Mouse (Mus musculus): Measurements from ENCODE around the gene Rnase2b.
A peak's percentile ranks its signal among the peaks of the same experiment; 100 is the strongest.
"Not testable (repeated sequence)": the region's sequence is repeated elsewhere in the genome, so short reads cannot be mapped to it uniquely, and the experiment has no call there.

Rnase2b gene

DNA sequence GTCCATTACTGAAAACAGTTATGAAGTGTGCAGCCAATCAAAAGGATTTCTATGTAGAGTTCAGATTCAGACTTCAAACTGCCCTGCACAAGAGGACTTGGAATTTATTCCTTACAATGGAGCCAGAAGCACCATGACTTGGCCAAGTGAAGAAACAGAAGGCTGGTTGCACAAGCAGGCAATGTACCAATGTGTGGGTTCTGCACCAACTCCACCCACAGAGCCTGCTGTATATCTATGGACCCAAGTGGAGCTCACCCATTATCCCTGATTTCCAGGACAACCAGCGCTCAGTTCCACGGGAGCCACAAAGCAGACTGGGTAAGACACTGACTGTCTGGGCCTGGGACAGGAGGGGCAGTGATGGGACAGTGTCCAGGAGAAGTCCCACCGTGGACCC lies at the start of gene Rnase2b:
Rnase2b (plus strand) TSS at position 285 of the 400 bp plus-strand sequence.
- not testable (repeated sequence) for DNase-seq

DNA sequence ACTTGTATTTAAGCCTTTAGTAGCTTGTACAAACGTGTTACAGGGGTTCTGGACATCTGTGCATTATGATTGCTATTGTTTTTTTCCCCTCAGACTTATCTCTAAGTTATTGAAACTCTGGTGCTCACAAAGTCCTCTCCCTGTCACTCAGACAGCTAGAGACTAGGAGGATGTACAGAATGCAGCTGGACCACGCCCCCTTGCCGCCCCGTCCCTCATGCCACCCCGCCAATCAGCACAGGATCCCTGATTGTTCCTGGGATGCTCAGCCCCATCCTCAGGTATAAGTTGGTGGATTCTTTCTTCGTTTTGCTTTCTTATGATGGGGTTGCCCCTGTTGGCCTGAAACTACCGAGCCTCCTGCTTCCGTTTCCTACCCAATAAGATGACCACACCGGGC lies 48.6 kb upstream of the Rnase2b start:
- no peak for DNase-seq

DNA sequence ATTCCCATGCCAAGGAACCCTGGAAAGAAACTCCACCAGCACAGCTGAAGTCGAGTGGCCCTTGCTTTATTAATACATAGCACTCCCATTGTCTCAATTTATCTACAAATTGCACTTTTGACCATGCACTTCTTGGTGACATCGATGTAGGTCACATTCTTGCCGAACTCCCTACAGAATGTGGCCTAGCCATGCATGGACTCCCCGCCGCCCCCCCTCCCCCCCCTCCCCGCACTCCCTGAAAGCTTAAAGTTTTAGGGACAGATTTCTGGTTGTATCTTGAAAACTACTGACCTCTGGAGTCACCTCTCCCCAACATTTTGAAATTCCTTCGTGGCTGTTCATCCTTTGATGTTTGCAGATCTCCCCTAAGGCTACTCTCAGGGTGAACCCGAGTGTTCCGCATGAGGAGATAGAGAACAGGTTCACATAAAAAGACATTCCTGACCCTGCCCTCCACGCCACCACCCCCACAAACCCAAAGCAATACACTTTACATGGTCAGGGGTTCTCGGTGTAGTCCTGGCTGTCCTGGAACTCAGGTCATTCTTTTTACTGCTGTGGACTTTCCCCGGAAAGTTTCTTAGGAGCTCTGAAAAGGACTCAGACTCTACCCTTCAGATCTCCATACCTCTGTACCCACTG lies 48.0 kb upstream of the Rnase2b start, which contains the start of gene Eddm3b:
Eddm3b (plus strand) TSS at position 511 of the 645 bp plus-strand sequence.
- no peak for DNase-seq

DNA sequence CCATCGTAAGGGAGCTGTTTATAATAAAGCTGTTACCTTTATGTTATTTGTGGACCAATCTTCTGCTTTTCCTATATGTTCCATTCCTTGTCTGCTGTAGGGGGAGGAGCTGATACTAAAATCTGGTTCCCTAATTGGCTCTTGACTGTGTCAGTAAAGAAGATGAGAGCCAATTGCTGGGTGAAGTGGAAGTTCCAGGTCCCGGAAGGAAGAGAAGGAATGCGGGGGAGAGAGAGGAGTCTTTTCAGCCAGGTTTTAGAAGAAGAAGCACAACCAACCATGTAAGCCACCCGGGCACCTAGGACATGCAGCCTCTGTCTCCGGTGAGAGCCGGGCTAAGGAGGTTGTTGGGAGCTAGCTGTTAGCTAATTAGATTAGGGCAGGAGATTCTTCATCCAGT lies 36.4 kb upstream of the Rnase2b start:
- no peak for DNase-seq

DNA sequence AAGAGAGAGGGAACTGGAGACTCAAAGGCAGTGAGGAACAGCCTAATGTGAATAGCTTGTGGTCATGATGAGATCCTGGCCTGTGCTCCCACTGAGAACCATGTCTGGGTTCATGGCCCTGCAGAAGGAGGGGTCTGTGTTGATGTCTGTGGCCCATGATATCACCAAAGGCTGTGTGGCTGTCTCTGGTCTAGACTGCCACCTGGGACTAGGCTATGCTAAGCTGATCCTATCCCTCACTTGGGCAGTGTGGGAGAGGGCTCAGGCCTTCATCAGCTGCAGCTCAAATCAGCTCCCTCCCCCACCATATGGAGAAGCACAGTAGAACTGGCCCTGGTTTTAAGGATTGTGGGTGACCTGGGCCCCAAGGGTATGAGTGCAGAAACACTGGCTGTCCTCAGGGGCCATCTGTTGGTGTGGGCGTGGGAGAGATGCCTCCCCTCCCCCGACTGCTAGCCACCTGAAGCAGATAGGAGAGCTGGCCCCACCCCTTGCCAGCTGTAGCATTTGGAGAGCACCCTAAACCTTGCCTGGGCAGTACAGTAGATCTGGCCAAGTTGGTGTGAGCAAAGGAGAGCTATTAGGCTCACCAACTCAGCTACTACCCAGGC lies 34.3 kb upstream of the Rnase2b start:
- DNase-seq = no peak

DNA sequence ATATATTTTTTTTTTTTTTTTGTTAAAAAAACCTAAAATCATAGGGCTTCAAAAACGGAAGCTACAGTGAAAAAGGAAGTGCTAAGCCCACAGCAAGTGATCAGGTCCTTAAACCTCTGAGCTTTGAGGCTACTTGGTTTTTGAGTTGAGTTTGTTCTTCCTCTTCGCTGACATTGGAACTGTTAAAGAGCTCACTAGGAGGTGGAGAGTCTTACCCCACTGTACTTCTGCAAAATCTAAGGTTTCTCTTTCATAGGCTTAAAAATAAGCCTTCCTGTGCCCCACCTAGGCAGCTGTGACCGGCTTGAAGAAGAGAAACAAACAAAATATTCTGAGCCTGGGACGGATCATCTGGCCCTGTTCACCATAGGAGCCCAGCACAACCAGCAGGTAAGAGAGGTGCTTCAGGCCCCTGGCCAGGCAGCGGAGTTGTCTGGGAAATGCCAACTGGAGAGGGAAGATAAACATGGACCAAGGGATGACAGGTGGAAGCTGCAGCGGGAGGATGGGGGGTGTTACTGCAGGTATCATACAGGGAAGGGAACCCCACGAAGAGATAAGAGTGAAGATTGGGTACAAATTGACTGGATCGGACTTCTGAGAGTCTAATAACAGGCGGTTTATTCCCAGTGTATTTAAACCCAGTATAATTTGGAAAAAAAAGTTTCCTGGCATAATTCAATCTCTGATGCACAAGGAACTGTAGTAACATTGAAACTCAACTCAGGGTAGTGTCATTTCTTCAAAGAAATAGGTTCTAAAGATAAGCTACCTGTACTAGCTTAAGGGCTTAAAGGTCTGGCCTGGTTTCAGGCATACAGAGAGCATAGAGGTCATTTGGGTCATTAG lies 33.1 kb upstream of the Rnase2b start:
- DNase-seq = no peak

DNA sequence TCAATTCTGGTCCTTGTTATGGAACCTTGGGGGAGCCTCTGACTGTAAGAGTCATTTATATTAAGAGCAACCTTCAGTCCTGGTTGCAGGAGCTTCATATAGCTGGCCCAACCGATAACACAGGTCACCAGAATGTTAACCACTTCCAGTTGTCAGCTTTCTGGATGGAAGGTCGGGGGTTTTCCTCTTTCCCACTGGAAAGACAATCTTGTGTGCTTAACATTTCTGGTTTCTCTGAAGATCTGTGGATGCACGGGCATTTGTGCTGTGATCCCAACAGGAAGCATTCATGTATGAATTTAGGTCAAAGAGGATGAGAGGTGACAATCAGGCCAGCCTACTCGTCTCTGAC lies 32.5 kb upstream of the Rnase2b start:
- no peak for DNase-seq

DNA sequence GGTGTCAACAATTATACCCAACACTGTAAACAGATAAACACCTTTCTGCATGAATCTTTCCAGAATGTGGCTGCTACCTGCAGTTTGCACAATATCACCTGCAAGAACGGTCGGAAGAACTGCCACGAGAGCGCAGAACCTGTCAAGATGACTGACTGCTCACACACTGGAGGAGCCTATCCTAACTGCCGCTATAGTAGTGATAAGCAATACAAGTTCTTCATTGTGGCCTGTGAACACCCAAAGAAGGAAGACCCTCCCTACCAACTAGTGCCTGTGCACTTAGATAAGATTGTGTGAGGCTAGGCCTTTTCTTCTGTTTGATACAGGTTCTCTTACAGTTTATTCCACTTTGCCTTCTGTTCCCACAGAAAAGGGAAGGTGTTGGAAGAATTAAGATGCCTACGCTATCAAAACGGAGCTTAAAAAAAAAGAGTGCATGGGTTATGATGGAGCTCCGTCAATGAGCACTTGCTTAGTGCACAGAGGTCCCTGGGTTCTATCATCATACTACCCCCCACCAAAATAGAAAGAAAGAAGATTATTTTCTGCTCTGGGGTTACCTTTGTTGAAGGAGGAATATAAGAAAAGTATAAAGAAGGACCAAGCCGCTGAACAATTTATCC lies 31.6 kb upstream of the Rnase2b start:
- no peak for DNase-seq

DNA sequence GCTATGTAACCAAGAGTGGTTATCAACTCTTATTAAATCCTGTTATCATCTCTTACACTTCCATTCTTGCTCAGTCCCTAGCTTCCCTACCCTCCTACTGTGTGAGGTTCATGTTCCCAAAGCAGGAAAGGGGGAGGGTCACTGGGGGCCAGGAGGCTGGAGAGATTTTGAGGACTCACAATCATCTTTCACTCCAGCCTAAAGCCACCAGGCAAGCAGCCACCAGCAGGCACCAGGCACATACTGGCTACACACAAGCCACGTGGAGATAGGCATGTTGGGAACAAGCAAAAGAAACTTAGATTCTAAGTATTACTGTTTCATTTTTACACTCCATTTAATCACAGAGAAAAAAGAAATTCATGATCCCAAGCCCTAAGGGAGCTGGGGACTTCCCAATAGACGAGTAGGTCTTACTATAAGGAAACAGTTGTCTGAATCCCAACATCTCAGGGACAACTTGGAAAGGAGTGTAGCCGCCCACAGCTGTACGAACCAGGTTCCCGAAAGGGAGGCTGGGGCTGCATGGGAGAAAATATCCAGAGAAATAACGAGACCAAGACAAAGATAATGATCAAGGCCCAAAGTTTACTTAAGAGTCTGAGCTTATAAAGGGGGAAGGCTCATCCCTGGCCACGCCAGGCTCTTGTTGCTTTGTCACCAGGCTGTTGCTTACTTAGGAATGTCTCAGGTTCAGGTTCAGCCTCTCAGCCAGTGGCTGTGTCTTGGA lies 30.8 kb upstream of the Rnase2b start:
- DNase-seq = no peak

DNA sequence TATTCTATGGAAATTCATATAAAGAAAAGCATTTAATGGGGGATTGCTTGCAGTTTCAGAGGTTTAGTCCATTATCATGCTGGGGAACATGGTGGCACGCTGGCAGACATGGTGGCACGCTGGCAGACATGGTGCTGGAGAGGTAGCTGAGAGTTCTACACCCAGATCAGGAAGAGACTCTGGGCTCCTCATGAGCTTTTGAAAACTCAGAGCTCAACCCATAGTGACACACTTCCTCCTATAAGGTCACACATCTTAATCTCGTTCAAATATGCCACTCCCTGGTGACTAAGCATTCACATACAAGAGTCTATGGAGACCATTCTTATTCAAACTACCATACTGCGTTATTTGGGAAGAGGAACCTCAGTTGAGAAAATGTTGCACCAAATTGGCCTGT lies 29.7 kb upstream of the Rnase2b start:
- DNase-seq = no peak

DNA sequence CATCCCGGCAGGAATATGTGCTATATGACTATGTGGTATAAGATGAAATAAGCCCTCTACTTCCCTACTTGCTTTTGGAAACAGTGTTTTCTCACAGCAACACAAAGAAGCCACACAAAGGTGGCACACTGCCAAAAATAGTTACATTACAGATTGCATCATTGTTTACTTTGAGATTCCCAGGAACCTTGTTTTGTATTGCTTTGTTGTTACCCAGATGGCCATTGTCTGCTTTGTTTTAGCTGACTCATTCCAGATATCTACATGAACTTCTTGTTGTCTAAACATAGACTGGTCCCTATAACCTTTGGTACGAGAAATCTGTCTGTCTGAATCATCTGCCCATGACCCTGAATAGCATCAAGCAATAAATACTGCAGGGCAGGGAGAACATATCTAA lies 21.7 kb upstream of the Rnase2b start:
- DNase-seq = no peak

DNA sequence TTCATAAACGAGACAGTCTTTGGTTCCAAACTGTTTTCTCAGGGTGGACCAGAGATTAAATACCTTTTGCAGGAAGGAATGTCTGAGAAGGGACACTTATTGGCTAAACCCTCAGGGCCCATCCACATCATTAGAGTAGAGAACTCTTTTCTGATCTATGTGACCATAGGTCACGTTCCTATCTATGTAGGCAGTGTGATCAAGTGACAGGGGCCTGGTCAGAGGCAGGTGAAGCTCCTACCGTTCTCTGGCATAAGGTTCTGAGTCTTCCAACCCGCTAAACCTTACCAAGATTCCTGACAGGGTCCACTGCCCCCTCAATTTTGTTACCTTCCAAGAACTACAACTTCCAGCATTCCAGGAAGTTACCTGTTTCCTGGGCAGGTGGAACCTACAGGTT lies 19.9 kb upstream of the Rnase2b start:
- DNase-seq = no peak

DNA sequence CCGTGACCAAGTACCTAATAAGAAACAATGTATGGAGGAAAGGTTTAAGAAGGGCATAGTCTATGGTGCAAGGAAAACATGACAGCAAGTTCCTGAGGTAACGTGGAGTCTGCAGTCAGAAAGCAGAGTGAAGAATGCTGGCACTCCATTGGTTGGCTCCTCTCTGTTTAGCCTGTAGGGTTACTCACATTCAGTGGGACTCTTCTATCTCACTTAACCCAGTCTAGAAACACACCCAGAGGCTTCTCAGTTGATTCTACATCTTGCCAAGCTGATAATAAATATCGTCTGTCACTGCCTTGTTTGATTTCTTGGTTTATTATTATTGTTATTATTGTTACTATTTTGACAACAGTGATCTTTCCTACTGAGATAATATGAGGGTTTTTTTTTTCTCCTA lies 19.5 kb upstream of the Rnase2b start:
- DNase-seq = no peak

DNA sequence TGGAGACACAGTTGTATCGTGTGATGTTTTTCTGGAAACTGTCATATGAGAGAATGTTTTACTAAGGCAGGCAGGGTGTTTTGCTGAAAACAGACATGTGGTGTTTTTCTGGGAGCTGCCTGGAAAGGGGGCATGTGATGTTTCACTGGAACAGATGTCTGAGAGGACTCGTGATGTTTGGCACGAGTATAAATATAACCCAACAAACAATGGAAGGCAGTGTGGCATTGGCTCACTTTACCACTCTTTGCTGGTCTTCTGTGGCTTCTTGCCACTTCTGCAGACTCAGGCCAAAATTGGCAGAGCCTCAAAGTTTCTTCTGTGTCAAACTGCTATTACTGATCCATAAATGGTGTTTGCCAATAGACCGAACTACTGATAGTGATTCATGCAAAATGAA lies 18.8 kb upstream of the Rnase2b start:
- no peak for DNase-seq

DNA sequence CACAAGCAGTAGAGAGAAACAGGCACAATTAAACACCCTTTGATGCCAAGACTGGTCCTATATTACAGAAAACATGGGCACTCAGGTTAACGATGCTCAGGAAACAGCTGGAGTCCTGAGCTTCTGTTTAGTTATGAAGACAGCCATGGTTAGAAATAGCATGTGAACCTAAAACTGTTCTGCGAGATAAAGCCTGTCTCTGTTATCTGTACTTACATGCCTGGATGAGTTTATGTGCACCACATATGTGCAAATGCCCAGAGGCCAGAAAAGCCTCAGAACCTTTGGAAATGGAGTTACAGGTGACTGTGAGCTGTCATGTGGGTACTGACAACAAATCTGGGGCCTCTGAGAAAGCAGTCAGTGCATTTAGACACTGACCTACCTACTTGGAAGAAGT lies 18.1 kb upstream of the Rnase2b start:
- no peak for DNase-seq

DNA sequence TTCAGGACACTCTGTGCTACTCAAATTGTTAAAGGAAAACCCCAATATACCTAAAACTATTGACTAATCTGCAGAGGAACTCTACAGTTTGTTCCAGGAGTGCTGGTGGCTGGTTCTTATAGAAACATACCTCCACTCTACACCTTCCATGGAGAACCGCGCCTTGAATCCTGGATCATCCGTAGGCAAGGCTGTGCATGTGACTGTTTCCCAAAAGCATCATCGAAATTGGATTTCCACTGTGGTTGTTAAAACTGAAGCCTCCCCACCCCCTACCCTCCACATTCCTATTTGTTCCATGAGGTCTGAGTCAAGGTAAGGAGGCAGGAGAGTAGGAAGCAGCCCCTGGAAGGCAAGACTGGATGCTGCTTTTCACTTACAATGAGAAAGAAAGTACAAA lies 17.6 kb upstream of the Rnase2b start:
- no peak for DNase-seq

DNA sequence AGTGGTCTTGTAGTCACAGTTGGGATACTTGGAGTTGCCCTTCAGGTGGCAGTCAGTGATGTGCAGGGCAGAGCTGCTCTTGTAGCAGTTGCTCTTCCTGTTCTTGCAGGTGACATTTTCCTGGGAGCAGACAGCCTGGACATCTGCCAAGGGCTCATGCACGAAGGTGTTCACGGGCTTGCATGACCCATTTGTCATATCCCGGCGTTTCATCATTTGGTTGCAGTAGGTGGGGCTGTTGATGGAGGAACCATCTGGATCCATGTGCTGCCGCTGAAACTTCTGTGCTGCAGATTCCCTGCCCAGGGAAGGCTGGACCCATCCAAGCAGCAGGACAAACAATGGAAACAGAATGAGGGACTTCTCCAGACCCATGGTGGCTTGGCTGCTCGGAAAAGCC lies 16.5 kb upstream of the Rnase2b start:
- peak; percentile 10 for DNase-seq

DNA sequence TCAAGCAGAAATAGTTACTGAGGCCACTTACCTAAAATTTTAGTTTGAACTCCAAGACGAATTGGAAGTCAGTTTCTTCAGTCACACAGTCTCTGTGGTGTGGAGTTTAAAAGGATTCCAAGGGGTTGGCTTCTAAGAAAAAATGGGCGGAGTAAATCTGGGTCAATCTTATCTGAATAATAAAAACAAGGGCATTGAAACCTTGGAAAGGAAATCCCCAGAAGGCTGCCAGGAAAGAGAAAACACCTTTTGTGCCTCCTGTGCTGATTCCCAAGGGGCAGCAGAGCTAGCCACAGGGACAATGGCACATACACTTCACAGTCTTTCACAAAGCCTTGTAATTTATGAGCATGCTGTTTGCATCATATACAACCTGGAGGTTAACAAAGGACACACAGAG lies 15.4 kb upstream of the Rnase2b start, which contains the start of gene Rnase1:
Rnase1 (minus strand) TSS at position 101 of the 400 bp plus-strand sequence.
- no peak for DNase-seq

DNA sequence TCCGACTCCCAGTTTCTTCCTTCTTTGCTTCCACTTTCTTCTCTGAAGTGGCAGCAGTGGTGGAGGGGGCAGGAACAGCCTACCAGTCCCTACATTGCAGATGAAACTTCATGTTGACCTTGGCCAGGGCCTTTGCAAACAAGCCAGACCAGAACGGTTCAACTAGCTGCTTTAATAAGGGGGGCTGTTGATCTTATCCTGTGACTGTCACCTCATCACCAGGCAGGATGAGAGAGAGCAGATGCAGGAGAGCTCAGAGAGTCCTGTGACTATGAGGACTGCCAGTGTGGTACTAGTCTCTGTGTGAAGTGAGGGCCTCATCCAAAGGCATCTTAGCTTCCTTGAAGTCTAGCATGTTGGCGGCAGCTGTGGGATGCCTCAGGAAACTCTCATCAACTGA lies 14.1 kb upstream of the Rnase2b start:
- DNase-seq = no peak

DNA sequence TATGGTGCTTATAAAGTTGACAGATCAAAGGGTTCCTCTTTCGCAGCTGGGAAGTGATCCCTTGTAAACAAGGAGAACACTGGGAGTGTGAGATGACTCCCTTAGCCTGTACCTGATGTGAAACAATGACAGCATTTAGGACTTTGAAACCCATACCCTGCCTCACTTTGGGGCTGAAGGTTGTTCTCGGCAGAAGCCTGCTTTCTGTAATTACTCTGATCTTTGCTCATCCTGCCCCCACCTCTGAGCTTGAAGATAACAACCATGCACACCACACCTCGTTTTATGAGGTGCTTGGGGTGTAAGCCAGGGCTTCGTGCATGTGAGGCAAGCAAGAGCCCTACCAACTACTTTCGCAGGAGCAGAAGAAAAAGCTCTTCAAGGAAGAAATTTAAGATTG lies 12.9 kb upstream of the Rnase2b start:
- no peak for DNase-seq

DNA sequence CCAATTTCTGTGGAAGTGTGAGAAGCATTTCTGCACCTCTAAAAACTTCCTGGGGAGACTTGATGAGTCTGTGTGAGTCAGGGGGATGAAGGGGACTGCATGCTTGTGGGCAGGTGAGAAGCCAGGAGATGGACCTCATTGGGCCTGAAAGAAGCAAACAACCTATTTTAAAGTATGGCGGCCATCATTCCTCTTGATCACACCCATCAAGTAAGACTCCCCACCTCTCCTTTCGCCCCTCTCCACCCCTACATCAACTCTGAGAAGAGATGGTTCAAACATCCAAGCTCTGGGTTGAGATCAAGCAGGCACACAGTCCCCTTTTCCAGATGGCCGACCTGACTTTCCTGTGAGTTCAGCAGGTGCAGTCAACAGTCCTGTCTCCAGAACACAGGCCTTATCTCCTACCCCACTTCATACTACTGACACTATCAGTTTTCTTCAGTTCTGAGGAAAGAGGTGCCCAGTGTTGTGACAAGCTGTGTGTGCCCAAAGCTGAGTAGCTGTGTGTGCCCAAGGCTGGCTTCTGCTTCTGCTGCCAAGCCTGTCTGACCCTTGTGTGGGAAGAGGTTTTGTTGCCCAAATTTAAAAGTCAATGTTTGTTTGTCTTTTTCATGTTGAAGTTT lies 11.7 kb upstream of the Rnase2b start:
- DNase-seq = no peak

DNA sequence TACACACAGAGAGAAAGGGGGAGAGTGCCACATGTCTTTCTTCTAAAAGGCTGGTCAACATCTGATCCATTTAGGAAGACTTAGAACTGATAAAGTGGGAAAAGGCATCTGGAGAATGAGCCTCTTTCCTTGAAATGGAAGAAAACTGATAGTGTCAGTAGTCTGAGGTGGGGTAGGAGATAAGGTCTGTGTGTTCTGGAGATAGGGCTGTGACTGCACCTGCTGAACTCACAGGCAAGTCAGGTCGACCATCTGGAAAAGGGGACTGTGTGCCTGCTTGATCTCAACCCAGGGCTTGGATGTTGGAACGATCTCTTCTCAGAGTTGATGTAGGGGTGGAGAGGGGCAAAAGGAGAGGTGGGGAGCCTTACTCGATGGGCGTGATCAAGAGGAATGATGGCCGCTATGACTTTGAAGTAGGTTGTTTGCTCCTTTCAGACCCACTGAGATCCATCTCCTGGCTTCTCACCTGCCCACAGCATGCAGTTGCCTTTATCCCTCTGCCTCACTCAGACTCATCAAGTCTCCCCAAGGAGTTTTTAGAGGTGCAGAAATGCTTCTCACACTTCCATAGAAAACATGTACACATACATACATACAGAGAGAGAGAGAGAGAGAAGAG lies 9.7 kb upstream of the Rnase2b start:
- no peak for DNase-seq
